Mouse (Mus musculus): ENCODE measurements around the gene Nav2. TPM values are rescaled to one million over a fixed set of nuclear protein-coding genes. Genes with fewer than 3 reads are reported as not detected.

The Nav2 gene
- total and polyA plus RNA-seq, 3 experiments = under 0.01 TPM; not detected in 2

DNA sequence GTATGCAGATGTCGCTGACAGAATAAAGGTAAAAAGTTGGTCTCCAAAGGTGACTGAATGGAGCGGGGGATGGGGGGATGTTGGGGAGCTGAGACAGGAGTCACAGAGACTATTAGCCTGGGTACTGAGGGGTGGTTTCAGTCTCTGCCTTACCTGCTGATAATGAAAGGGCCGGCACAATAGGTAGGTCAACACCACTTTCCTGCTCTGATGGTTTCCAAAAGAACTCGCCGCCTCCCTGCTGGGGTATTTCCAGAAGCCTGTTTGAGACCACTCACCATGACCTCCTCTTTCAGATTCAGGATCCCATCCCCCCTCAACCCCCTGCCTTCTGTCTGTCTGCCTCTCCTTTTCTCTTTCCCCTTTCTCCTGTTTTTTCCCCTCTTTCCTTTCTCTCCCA, 9.5 kb downstream of the Nav2 start:
- Histone ChIP-seq H3K36me3 (replicated peaks in 1 of 2; ENCODE audit: control insufficient read depth in 1 of 2, insufficient read depth in 1 of 2, low read length in 1 of 2) (no peaks in the 10 kb centered on the region), H3K79me2 (replicated peaks; ENCODE audit: control insufficient read depth, extremely low read depth, insufficient read depth, poor library complexity, severe bottlenecking) (no peaks in the 10 kb centered on the region), H3K9me3 (replicated peaks; ENCODE audit: low read length) (no peaks in the 10 kb centered on the region), H3K4me1 (ENCODE audit: control insufficient read depth in 1 of 2, insufficient read depth in 2 of 2) (peaks cover 3% of the 10 kb centered on the region in 2 experiments; a peak in 1 of 4 replicates), H3K27me3 (replicated peaks) (no peaks in the 10 kb centered on the region), H3K27ac (ENCODE audit: insufficient read depth, low read depth) (no peak overlapping the region), H3K9ac (ENCODE audit: insufficient read depth, low read depth) (no peak overlapping the region), H3K4me2 (ENCODE audit: insufficient read depth, low read depth, poor library complexity, severe bottlenecking) (no peak overlapping the region), H3K4me3 (replicated peaks in 1 of 3; ENCODE audit: low read depth in 2 of 3, low read length in 2 of 3, poor library complexity in 1 of 3) (no peak overlapping the region)
- in situ Hi-C loops (cut with MboI; ENCODE audit: low pct_ligation_motif_present, low pct_unique_long_range_greater_than_20kb, low sequenced_read_pairs) = no loop called here
- no peak for DNase-seq (ENCODE audit: extremely low read depth)
- no peak for TF ChIP-seq ZMIZ1 (IDR thresholded peaks at IDR 0.05; ENCODE audit: low read depth, low read length)
- TF ChIP-seq MAFK (IDR thresholded peaks at IDR 0.05; ENCODE audit: insufficient replicate concordance, low read length) = no peak
- no peak for TF ChIP-seq IRF4 (IDR thresholded peaks at IDR 0.05; ENCODE audit: low read depth, low read length)
- no peak for TF ChIP-seq MXI1 (IDR thresholded peaks at IDR 0.05; ENCODE audit: low read depth, low read length)
- no peak for TF ChIP-seq BHLHE40 (IDR thresholded peaks at IDR 0.05; ENCODE audit: low read depth, low read length)
- no peak for TF ChIP-seq SMC3 (IDR thresholded peaks at IDR 0.05; ENCODE audit: low read depth, low read length)
- TF ChIP-seq KAT2A (IDR thresholded peaks at IDR 0.05; ENCODE audit: insufficient replicate concordance, low read length) = no peak
- TF ChIP-seq POLR2AphosphoS2 (IDR thresholded peaks at IDR 0.05; ENCODE audit: low read depth, low read length) = no peak
- TF ChIP-seq E2F4 (IDR thresholded peaks at IDR 0.05; ENCODE audit: insufficient replicate concordance, low read depth, low read length) = no peak
- TF ChIP-seq JUND (conservative IDR thresholded peaks at IDR 0.05; ENCODE audit: low read depth, low read length) = no peak
- TF ChIP-seq USF1 (IDR thresholded peaks at IDR 0.05; ENCODE audit: low read depth, low read length) = no peak
- no peak for TF ChIP-seq MAZ (IDR thresholded peaks at IDR 0.05; ENCODE audit: low read depth, low read length)
- no peak for TF ChIP-seq NRF1 (IDR thresholded peaks at IDR 0.05; ENCODE audit: low read depth, low read length)
- TF ChIP-seq ZKSCAN1 (IDR thresholded peaks at IDR 0.05; ENCODE audit: borderline replicate concordance, low read depth, low read length) = no peak
- TF ChIP-seq UBTF (IDR thresholded peaks at IDR 0.05; ENCODE audit: low read depth, low read length) = no peak
- no peak for TF ChIP-seq CHD1 (IDR thresholded peaks at IDR 0.05; ENCODE audit: low read depth, low read length)
- no peak for TF ChIP-seq MAX (IDR thresholded peaks at IDR 0.05; ENCODE audit: low read length)
- no peak for TF ChIP-seq EP300 (IDR thresholded peaks at IDR 0.05; ENCODE audit: low read length)
- dilution Hi-C loops (cut with MboI; ENCODE audit: extremely low pct_ligation_motif_present, extremely low pct_unique_long_range_greater_than_20kb, low sequenced_read_pairs) = no loop called here

DNA sequence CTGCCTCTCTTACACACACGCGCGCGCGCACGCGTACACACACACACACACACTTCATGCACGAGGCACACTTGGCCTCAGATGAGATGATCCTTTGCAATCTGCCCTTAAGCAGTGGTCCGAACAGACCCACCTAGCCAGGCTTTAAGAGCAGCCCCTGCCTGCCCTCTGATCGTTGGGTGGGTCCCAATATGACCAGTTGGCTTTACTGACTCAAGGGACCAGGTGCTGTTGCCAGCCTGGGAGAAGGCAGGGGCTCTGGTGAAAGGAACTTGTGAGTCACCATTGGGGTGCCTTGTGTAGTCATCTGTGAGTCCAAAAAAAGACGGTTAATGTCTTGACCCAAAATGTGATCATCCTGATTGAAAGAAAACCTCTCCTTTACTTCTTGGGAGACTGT, 9.9 kb downstream of the Nav2 start:
- no peak overlapping the region for H3K4me2 ChIP-seq (ENCODE audit: insufficient read depth, low read depth, poor library complexity, severe bottlenecking)
- in situ Hi-C loops (cut with MboI; ENCODE audit: low pct_ligation_motif_present, low pct_unique_long_range_greater_than_20kb, low sequenced_read_pairs) (no loop called here), dilution Hi-C loops (cut with MboI; ENCODE audit: extremely low pct_ligation_motif_present, extremely low pct_unique_long_range_greater_than_20kb, low sequenced_read_pairs) (no loop called here)
- peaks cover 3% of the 10 kb centered on the region in 2 experiments; a peak in 1 of 4 replicates for H3K4me1 ChIP-seq (ENCODE audit: control insufficient read depth in 1 of 2, insufficient read depth in 2 of 2)
- no peaks in the 10 kb centered on the region for H3K27me3 ChIP-seq (replicated peaks)
- no peak overlapping the region for H3K4me3 ChIP-seq (replicated peaks in 1 of 3; ENCODE audit: low read depth in 2 of 3, low read length in 2 of 3, poor library complexity in 1 of 3)
- no peak for DNase-seq (ENCODE audit: extremely low read depth)
- TF ChIP-seq CTCF (conservative IDR thresholded peaks at IDR 0.05 in 1 of 2, IDR thresholded peaks at IDR 0.05 in 1 of 2; ENCODE audit: low read depth in 2 of 2, low read length in 2 of 2) = no peak
- no peak for TF ChIP-seq NELFE (IDR thresholded peaks at IDR 0.05; ENCODE audit: low read depth, low read length)
- TF ChIP-seq ELF1 (IDR thresholded peaks at IDR 0.05; ENCODE audit: low read depth, low read length) = no peak
- TF ChIP-seq USF1 (IDR thresholded peaks at IDR 0.05; ENCODE audit: low read depth, low read length) = no peak
- no peak for TF ChIP-seq SMC3 (IDR thresholded peaks at IDR 0.05; ENCODE audit: low read depth, low read length)
- TF ChIP-seq TCF12 (IDR thresholded peaks at IDR 0.05; ENCODE audit: low read depth, low read length) = no peak
- H3K9ac ChIP-seq (ENCODE audit: insufficient read depth, low read depth) = no peak overlapping the region
- H3K36me3 ChIP-seq (replicated peaks in 1 of 2; ENCODE audit: control insufficient read depth in 1 of 2, insufficient read depth in 1 of 2, low read length in 1 of 2) = no peaks in the 10 kb centered on the region
- H3K9me3 ChIP-seq (replicated peaks; ENCODE audit: low read length) = no peaks in the 10 kb centered on the region
- H3K27ac ChIP-seq (ENCODE audit: insufficient read depth, low read depth) = no peak overlapping the region
- H3K79me2 ChIP-seq (replicated peaks; ENCODE audit: control insufficient read depth, extremely low read depth, insufficient read depth, poor library complexity, severe bottlenecking) = no peaks in the 10 kb centered on the region
